Mouse (Mus musculus): ENCODE measurements around the gene Elk3. TPM values are rescaled to one million over a fixed set of nuclear protein-coding genes. Genes with fewer than 3 reads are reported as not detected.

Elk3 gene
- polyA plus RNA-seq, 2 experiments: 42.4 to 60.9 TPM

GRCm38 (mm10) chr10:93291352-93291751, 19.6 kb downstream of the Elk3 start:
- no peak for TF ChIP-seq POLR2A (IDR thresholded peaks at IDR 0.05; ENCODE audit: borderline replicate concordance, extremely low read depth, insufficient read depth, insufficient read length)
- H3K4me2 ChIP-seq (replicated peaks; ENCODE audit: low read depth, low read length, severe bottlenecking): no peak overlapping the region
- no peak overlapping the region for H3K27ac ChIP-seq (replicated peaks; ENCODE audit: low read depth, low read length)
- H3K27me3 ChIP-seq (ENCODE audit: control insufficient read depth, insufficient read depth, low read length): no peaks in the 10 kb centered on the region
- DNase-seq (ENCODE audit: low spot score) (peak; percentile 30), ATAC-seq (ENCODE audit: low FRiP score, low read depth) (no peak)
- no peak overlapping the region for H3K9ac ChIP-seq (ENCODE audit: low read depth, low read length, severe bottlenecking)
- no peaks in the 10 kb centered on the region for H3K9me3 ChIP-seq (ENCODE audit: control insufficient read depth, low read length)
- H3K36me3 ChIP-seq (ENCODE audit: control insufficient read depth, insufficient read depth, low read length): peaks cover 9% of the 10 kb centered on the region; the same call in 1 of the 2 replicates
- WGBS: 43% methylated on average over 7 of the region's 7 CpGs
- H3K4me1 ChIP-seq (ENCODE audit: control insufficient read depth, insufficient read depth, low read length): peaks cover 27% of the 10 kb centered on the region
- no peak overlapping the region for H3K4me3 ChIP-seq (replicated peaks; ENCODE audit: low read length)

- ATAC-seq (ENCODE audit: low FRiP score, low read depth) (no peak), DNase-seq (ENCODE audit: low spot score) (no peak)
- no peaks in the 10 kb centered on the region for H3K27me3 ChIP-seq (ENCODE audit: control insufficient read depth, insufficient read depth, low read length)
- WGBS: 49% methylated on average over 6 of the region's 6 CpGs
- H3K4me3 ChIP-seq (replicated peaks; ENCODE audit: low read length): no peak overlapping the region
- H3K4me2 ChIP-seq (replicated peaks; ENCODE audit: low read depth, low read length, severe bottlenecking): no peak overlapping the region
- H3K4me1 ChIP-seq (ENCODE audit: control insufficient read depth, insufficient read depth, low read length): peaks cover 10% of the 10 kb centered on the region
- H3K9me3 ChIP-seq (ENCODE audit: control insufficient read depth, low read length): no peaks in the 10 kb centered on the region
- peaks cover 14% of the 10 kb centered on the region for H3K36me3 ChIP-seq (ENCODE audit: control insufficient read depth, insufficient read depth, low read length)
- no peak for TF ChIP-seq POLR2A (IDR thresholded peaks at IDR 0.05; ENCODE audit: borderline replicate concordance, extremely low read depth, insufficient read depth, insufficient read length)
- no peak overlapping the region for H3K9ac ChIP-seq (ENCODE audit: low read depth, low read length, severe bottlenecking)
- H3K27ac ChIP-seq (replicated peaks; ENCODE audit: low read depth, low read length): no peak overlapping the region
Observed at GRCm38 (mm10) chr10:93289404-93289803, 21.5 kb downstream of the Elk3 start.

GRCm38 (mm10) chr10:93288336-93288735, 22.6 kb downstream of the Elk3 start:
- DNase-seq (ENCODE audit: low spot score): peak; percentile 68
- no peak for ATAC-seq (ENCODE audit: low FRiP score, low read depth)
- no peak for TF ChIP-seq POLR2A (IDR thresholded peaks at IDR 0.05; ENCODE audit: borderline replicate concordance, extremely low read depth, insufficient read depth, insufficient read length)
- Histone ChIP-seq H3K9ac (ENCODE audit: low read depth, low read length, severe bottlenecking) (no peak overlapping the region), H3K27ac (replicated peaks; ENCODE audit: low read depth, low read length) (no peak overlapping the region), H3K36me3 (ENCODE audit: control insufficient read depth, insufficient read depth, low read length) (peaks cover 24% of the 10 kb centered on the region), H3K4me3 (replicated peaks; ENCODE audit: low read length) (no peak overlapping the region), H3K4me2 (replicated peaks; ENCODE audit: low read depth, low read length, severe bottlenecking) (no peak overlapping the region), H3K9me3 (ENCODE audit: control insufficient read depth, low read length) (no peaks in the 10 kb centered on the region), H3K27me3 (ENCODE audit: control insufficient read depth, insufficient read depth, low read length) (no peaks in the 10 kb centered on the region), H3K4me1 (ENCODE audit: control insufficient read depth, insufficient read depth, low read length) (peaks cover 7% of the 10 kb centered on the region)
- 77% methylated on average over 4 of the region's 4 CpGs for WGBS

- no peak overlapping the region for H3K4me2 ChIP-seq (replicated peaks; ENCODE audit: low read depth, low read length, severe bottlenecking)
- H3K4me1 ChIP-seq (ENCODE audit: control insufficient read depth, insufficient read depth, low read length): peaks cover 7% of the 10 kb centered on the region
- H3K36me3 ChIP-seq (ENCODE audit: control insufficient read depth, insufficient read depth, low read length): peaks cover 30% of the 10 kb centered on the region
- H3K4me3 ChIP-seq (replicated peaks; ENCODE audit: low read length): no peak overlapping the region
- H3K9ac ChIP-seq (ENCODE audit: low read depth, low read length, severe bottlenecking): no peak overlapping the region
- 88% methylated on average over 8 of the region's 8 CpGs for WGBS
- H3K27me3 ChIP-seq (ENCODE audit: control insufficient read depth, insufficient read depth, low read length): no peaks in the 10 kb centered on the region
- ATAC-seq (ENCODE audit: low FRiP score, low read depth) (no peak), DNase-seq (ENCODE audit: low spot score) (no peak)
- H3K9me3 ChIP-seq (ENCODE audit: control insufficient read depth, low read length): no peaks in the 10 kb centered on the region
- no peak for TF ChIP-seq POLR2A (IDR thresholded peaks at IDR 0.05; ENCODE audit: borderline replicate concordance, extremely low read depth, insufficient read depth, insufficient read length)
- H3K27ac ChIP-seq (replicated peaks; ENCODE audit: low read depth, low read length): no peak overlapping the region
Observed at GRCm38 (mm10) chr10:93287551-93288145, 23.3 kb downstream of the Elk3 start.

- 87% methylated on average over 5 of the region's 5 CpGs for WGBS
- ATAC-seq (ENCODE audit: low FRiP score, low read depth): no peak
- H3K27me3 ChIP-seq (ENCODE audit: control insufficient read depth, insufficient read depth, low read length): no peaks in the 10 kb centered on the region
- no peak overlapping the region for H3K4me3 ChIP-seq (replicated peaks; ENCODE audit: low read length)
- H3K4me1 ChIP-seq (ENCODE audit: control insufficient read depth, insufficient read depth, low read length): peaks cover 5% of the 10 kb centered on the region
- peaks cover 49% of the 10 kb centered on the region for H3K36me3 ChIP-seq (ENCODE audit: control insufficient read depth, insufficient read depth, low read length)
- H3K9me3 ChIP-seq (ENCODE audit: control insufficient read depth, low read length): no peaks in the 10 kb centered on the region
- H3K27ac ChIP-seq (replicated peaks; ENCODE audit: low read depth, low read length): no peak overlapping the region
- DNase-seq (ENCODE audit: low spot score): no peak
- TF ChIP-seq POLR2A (IDR thresholded peaks at IDR 0.05; ENCODE audit: borderline replicate concordance, extremely low read depth, insufficient read depth, insufficient read length): no peak
- H3K4me2 ChIP-seq (replicated peaks; ENCODE audit: low read depth, low read length, severe bottlenecking): no peak overlapping the region
- no peak overlapping the region for H3K9ac ChIP-seq (ENCODE audit: low read depth, low read length, severe bottlenecking)
Observed at GRCm38 (mm10) chr10:93285489-93285888, 25.4 kb downstream of the Elk3 start.
